Mouse (Mus musculus) megakaryocyte, embryonic 14.5 days (primary cell): ENCODE data around the gene Ush2a.

Experiments used
- FLI1 ChIP-seq: IDR thresholded peaks from 2 replicates; pipeline ENCODE4 v1.6.1; 2012; ENCODE audit warnings: low read length, inconsistent platforms, mixed read lengths
- GATA1 ChIP-seq: IDR thresholded peaks from 3 replicates; pipeline ENCODE4 v1.6.1; 2012; ENCODE audit warnings: mixed read lengths, low read length, inconsistent platforms, borderline replicate concordance

DNA sequence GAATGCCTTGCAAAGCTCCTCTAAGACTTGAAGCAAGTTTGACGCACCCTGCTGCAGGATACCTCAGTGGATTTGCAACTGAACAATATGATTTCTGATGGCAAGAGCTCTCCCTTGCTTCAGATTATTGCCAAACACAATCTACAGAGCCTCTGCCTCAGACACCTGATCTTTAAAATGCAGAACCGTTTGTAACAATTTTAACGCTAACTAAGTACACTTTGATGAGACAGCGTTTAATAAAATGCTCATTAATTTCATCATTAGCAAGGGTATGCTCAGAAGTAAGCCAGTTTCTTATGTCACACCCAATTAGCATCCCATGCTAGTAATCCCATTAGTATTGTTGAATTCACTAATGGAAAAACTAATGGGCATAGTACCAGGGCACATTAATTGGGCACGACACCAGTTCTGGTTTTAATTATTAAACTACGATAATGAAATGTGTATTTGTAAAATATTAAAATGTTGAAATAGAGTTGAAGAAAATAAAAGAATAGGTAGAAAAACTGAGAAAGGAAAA, 267.8 kb downstream of the Ush2a start:
- no peak for TF ChIP-seq GATA1
- TF ChIP-seq FLI1 = no peak
